Mouse (Mus musculus): ENCODE data around the gene Flywch1. TPM values are rescaled to one million over a fixed set of nuclear protein-coding genes. Genes with fewer than 3 reads are reported as not detected.

Gene Flywch1
- total RNA-seq, 2 experiments from 2014 or later: 44.5 to 49.2 TPM

- DNase-seq (ENCODE audit: low spot score in 2 of 2): no peak
Observed at GRCm38 (mm10) chr17:23745301-23746251, 25.8 kb downstream of the Flywch1 start, which contains the start of gene Kremen2. TSS of gene Kremen2 (minus strand) at chr17:23745833.

GRCm38 (mm10) chr17:23744651-23745050, 26.8 kb downstream of the Flywch1 start:
- no peak for DNase-seq (ENCODE audit: low spot score in 2 of 2)

DNA sequence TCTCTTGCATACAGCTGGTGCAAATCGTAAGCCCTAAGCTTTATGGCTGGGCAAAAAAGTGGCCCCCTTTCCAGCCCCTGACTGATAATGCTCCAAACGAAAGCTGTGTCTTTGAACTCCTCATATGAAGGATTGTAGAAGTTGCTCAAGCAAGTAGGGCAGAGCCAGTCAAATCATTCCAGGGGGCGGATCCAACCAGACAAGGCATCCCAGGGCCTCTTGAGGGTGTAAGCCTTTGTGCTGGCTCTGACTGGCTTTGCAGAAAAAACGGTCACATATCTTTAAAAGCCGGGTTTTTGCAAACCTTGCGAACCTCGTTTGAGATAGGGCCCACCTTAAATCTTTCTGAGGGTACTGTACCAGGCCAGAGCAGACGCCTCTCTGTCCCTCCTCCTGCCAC, 27.3 kb downstream of the Flywch1 start:
- no peak for DNase-seq (ENCODE audit: low spot score in 2 of 2)

- DNase-seq (ENCODE audit: low spot score in 2 of 2): no peak
Observed at GRCm38 (mm10) chr17:23742941-23743340, 28.5 kb downstream of the Flywch1 start.

DNA sequence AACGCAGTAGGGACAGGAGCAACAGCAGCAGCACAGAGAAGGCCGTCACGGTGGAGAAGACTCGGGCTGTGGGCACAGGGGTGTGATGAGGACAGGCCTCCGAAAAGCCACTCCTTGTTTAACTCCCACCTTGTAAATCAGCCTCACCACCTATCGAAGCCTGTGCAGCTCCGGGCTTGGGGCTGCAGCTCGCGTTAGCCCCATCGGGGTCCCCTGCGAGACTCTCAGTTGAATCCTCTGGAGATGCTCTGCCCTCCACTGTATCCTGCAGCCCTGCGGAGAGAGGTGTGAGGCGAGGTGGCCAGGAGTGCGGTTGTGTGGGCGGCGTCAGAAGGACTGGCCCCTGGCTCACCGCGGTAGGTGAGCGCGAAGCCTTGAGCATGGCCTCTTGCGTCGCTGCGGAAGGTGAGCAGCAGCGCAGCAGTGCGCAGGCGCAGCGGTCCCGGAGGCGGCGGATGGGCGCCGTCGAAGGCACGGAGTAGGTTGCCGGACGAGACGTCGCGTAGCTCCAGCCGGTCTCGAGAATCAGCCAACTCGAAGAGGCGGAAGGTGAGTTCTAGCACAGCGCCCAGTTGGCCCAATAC, 29.1 kb downstream of the Flywch1 start:
- no peak for DNase-seq (ENCODE audit: low spot score in 2 of 2)

- DNase-seq (ENCODE audit: low spot score in 2 of 2): no peak
Observed at GRCm38 (mm10) chr17:23741359-23742209, 29.8 kb downstream of the Flywch1 start.

GRCm38 (mm10) chr17:23740598-23741021, 30.8 kb downstream of the Flywch1 start, which contains the start of gene Paqr4:
TSS of gene Paqr4 (minus strand) at chr17:23740867.
- no peak for DNase-seq (ENCODE audit: low spot score in 2 of 2)

- DNase-seq (ENCODE audit: low spot score in 2 of 2): peak; percentile 76 to 87
Observed at GRCm38 (mm10) chr17:23740136-23740584, 31.2 kb downstream of the Flywch1 start.

DNA sequence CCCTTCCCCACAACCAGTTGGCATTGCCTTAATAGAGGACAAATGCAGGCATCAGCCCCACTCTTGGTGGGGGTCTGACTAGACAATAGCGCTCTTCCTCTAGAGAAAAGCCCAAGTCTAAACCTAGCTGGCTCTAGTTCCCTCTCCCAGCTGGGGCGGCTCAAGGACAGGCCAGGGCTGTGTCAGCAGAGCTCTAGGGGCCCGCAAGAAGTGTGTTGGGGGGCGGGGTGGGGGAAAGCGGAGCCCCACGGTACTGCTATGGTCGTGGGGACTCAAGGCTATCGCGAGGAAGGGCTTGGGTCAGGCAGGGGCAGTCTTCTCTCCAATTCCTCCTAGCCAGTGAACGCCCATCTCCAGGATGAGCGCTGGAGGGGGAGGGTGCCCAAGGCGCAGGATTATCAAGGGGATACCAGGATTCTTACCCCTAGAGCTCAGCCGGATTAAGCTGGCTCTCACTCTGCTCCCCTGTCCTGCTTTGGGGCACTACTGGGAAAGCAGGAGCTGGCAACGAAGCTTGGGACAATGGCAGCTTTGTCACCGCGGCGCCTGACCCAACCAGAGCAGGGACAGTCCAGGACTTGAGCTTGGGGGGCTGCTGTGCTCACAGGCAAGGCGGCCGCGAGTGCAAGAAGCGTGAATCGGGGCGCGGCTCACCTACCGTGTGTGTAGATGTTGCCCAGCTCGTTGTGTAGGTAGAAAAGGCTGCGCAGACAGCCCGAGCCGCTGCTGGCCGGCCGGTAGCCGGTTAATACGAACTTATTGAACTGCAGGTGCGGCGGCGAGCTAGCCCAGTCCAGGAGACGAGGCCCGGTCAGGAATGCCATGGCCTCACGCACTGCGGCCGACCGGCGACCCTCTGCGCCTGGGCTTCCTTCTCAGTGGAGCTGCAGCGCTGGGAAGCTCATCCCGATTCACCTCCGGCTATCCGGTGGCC, 31.9 kb downstream of the Flywch1 start:
- DNase-seq (ENCODE audit: low spot score in 2 of 2): peak in 1 of 2 experiments; percentile 38

DNA sequence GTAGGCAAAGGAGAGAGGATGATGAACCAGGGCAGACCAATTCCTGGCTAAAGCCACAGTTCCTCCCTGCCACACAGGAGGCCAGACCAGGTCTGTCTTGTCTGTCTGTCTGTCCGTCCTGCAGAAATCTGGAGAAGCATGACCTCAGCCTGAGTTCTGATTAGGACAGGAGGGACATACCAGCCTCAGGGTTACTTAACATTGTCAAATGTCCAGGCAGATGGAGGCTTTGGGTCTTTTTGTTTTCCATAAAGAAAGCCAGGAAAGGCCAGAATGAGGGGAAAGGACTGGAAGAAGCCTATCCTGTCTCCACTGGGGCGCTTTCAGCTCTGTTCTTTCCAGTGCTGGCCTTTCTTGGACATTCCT, 32.6 kb downstream of the Flywch1 start:
- DNase-seq (ENCODE audit: low spot score in 2 of 2): no peak

- no peak for DNase-seq (ENCODE audit: low spot score in 2 of 2)
Observed at GRCm38 (mm10) chr17:23737493-23738445, 33.6 kb downstream of the Flywch1 start.

- no peak for DNase-seq (ENCODE audit: low spot score in 2 of 2)
Observed at GRCm38 (mm10) chr17:23734341-23734740, 37.1 kb downstream of the Flywch1 start.

- no peak for DNase-seq (ENCODE audit: low spot score in 2 of 2)
Observed at GRCm38 (mm10) chr17:23730441-23730840, 41.0 kb downstream of the Flywch1 start.

DNA sequence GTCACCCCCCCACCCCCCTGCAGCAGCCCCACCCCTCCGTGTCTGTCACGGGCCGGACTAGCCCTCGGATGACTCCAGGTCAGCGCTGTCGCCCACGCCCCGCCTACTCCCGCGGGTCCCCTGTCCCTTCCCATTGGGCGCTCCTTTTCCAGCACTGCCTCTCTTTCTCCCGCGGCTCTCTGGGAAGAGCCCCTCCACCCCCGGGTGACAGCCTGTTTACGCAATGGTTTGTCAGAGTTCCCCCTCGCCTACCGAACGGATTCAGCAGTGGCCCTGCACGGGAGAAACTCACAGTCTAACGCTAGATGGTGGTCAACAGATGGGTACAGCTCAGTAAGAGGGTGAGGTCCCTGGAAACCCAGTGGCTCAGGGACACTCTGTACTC, 44.7 kb downstream of the Flywch1 start:
- peak; percentile 78 to 85 for DNase-seq (ENCODE audit: low spot score in 2 of 2)

GRCm38 (mm10) chr17:23725999-23726757, 45.2 kb downstream of the Flywch1 start, which contains the start of gene Pkmyt1:
TSS of gene Pkmyt1 (plus strand) at chr17:23726336.
- peak; percentile 97 to 98 for DNase-seq (ENCODE audit: low spot score in 2 of 2)

DNA sequence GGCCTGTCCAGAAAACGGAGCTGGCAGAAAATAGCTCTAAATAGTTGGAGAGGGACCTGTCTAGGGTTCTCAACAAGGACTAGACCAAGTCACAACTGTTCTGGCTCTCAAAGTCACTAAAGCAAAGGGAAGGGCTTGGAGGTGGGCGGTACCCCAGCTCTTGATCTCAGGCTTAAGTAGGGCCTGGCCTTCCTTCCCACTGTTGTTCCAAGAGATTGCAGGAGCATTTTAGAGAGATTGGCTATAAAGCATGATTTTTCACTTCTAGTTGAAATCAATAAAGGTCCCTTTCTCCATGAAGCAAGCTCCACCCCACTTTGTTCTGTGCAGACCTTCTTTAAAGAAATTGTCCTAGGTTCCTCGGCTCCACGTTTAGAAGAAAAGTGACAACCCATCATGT, 45.9 kb downstream of the Flywch1 start:
- DNase-seq (ENCODE audit: low spot score in 2 of 2): no peak

GRCm38 (mm10) chr17:23722376-23723125, 48.9 kb downstream of the Flywch1 start, which contains the start of gene 1520401A03Rik:
TSS of gene 1520401A03Rik (minus strand) at chr17:23722783.
- no peak for DNase-seq (ENCODE audit: low spot score in 2 of 2)
